Mouse (Mus musculus) kidney, postnatal 36 days (tissue): ENCODE results near the gene Tmem53.

Experiments used
- DNase-seq, 2 experiments: peaks; one replicate each; pipeline ENCODE4 v3.0.0; 2021 to 2022; ENCODE audit warnings: mixed read lengths in 2 of 2

Gene Tmem53

DNA sequence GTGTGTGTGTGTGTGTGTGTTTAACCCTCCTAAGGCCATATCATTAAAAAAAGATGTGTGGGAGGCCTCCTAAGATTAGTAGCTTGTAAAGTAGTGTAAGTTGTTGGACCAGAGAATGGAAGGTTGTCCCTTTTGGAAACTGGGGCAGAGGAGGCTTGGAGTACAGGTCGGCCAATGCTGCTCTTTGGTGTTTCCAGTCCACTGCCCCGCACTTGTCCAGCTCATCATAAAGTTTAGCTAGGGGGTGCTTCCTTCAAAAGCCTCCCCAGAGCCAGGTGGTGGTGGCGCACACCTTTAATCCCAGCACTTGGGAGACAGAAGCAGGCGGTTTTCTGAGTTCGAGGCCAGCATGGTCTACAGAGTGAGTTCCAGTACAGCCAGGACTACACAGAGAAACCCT is 1.0 kb downstream of the Tmem53 start:
- peak; percentile 58 to 76 for DNase-seq

DNA sequence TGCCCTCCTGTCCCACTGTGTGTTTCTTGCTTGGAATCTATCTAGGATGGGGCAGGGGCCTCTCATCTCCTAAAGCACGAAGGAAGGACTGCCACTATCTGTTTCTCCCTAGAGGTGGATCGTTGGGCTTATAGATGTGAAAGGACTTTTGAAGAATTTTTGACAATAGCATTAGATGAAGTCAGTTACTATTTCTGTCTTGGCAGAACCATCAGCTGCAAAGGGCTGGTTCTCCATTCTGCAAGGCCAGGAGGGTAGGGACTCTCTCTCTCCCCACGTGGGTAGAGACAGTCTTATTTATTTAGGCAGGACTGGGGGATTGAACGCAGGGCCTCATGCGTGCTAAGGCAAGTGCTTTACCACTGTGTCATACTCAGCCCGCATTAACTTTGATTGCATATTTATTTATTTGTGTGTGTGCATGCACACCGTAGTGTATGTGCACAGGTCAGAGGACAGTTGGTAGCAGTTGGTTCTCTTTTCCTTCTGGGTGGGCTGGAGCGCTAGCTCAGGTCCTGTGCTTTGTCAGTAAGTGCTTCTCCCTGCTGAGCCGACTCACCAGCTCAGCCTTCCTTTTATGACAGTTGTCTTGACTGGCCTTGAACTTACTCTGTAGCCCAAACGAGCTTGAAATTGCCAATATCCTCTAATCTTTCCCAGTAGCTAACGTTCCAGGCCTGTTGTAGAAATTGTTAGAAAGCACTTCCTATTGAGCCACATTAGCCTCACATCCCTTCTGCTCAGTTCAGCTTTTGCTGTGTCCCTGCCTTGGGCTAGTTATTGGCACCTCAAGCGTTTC is 1.7 kb downstream of the Tmem53 start:
- no peak for DNase-seq

DNA sequence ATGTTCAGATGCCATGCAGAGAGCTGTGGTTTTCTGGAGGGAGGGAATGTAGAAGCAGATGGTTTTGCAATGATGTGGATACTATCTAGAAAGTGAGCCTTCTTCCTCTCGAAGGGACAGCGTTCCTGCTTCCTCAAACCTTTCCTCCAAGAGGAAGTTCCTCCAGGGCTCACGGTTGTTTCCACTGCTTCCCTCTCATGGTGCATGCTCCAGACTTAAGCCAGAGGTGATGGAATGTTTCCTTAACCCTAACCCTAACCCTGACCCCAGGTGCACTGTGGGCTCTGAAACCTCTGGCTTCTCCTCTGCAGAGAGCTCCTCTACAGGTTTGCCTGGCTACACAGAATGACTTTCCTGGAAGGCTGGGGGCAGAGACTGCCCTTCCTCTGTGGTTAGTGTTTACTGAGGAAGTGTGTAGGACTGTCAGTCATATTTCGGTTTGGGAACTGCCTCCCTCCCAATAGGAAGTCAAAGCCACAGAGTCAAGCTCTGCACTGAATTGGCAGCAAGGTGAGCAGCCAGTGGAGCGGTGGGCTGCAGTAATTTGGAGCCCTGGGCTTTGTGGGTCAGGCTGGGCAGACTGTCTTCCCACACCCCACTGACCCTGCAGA is 2.4 kb downstream of the Tmem53 start:
- DNase-seq, result peak in 1 of 2 experiments; percentile 30

DNA sequence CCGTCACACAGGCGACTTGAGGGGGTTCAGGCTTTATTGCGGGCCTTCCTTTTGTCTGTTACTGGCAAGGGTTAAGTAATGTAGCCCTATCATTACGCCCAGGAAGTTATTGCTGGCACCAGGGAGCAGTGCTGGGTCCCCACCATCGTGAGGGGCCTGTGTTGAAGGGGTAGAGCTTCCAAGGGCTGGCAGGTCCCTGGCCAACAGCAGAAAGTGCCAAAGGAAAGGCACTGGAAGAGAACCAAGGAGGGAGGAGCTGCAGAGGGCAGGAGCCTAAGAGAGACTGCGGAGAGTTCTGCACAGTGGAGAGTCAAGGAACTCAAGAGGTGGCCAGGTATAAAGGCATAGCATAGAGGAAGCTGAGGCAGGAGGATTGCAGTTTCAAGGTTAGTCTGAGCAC is 2.9 kb downstream of the Tmem53 start:
- peak; percentile 56 to 71 for DNase-seq

DNA sequence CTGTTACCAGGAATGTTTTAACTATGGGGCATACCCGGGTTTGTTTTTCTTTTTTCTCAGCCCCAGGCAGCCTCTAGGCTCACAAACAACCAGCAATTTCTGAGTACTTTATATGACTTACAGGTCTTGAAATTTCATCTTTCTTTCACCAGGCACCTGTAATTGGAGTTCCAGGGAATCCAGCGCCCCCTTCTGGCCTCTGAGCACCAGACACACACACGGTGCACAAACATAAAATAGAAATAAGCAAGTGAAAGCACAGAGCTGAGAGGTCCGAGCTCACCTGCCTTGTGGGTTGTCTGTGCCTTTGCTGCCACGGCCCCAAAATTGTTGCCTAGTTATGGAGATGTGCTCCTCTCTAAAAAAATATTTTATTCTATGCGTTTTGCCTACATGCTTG is 8.2 kb downstream of the Tmem53 start:
- DNase-seq, result peak in 1 of 2 experiments; percentile 45

DNA sequence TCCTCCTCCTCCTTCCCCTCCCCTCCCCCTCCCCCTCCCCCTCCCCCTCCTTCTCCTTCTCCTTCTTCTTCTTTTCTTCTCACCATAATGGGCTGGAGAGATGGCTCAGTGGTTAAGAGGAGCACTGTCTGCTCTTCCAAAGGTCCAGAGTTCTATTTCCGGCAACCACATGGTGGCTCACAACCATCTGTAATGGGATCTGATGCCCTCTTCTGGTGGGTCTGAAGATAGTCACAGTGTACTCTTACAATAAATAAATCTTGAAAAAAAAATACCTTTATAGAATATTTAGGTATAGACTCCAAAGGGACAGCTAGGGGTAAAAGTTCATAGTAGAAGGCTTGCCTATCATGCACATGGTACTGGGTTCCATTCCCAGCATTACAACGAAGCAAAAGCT is 9.5 kb downstream of the Tmem53 start:
- DNase-seq, result no peak

DNA sequence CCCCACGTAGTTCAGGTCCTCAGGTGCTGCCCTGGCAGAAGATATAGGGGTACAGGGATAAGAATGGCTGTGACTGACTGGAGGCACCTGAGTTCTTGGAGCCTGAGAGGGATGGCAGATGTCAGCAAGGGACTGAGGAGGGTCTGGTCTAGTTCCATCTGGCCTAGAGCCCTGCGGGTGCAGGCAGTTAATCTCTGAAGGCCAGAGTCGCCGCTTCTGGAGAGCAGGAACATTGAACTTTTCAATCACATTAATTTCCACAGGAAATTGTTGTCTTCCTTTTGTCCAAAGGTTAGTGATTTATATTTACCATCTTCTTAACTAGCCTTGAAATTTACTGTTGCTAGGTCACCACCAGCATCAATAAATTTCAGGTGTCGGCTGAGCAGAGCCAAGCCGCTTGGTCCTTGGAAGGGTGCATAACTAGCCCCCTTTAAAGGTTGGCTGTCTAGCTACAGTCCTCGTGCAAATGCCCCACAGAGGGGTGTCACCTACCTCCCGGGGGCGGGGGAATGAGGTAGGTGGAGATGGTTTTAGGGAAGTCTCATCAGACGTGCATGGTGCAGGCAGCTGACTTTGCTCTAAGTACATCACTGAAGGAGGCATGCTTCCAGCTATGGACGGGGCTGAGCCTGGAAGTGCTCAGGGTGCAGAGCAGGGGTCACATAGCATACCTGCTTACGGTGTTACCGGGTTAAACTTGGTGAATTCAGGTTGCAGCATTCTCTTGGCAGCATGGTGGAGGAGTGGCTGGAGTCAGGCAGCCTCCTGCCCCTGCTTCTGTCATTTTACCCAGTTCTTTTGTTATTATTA is 10.6 kb downstream of the Tmem53 start:
- peak in 1 of 2 experiments; percentile 49 for DNase-seq

DNA sequence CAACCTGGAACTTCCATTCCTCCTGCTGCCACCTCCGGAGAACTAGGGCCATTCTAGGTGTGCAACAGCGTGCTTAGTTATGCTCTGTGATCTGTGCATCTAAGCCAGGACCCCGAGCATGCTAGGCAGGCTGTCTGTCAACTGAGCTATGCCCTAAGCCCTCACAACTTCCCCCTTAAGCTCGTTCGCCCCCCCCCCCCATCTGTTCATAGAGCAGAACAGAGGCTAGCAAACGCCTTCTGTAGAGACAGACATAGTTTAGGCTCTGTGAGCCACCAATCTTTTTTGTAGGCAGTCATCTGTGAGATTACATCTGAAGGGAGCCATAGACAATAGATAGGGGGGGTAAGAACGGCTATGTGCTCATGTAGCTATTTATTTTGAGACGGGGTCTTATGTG is 11.2 kb downstream of the Tmem53 start:
- DNase-seq, result no peak

DNA sequence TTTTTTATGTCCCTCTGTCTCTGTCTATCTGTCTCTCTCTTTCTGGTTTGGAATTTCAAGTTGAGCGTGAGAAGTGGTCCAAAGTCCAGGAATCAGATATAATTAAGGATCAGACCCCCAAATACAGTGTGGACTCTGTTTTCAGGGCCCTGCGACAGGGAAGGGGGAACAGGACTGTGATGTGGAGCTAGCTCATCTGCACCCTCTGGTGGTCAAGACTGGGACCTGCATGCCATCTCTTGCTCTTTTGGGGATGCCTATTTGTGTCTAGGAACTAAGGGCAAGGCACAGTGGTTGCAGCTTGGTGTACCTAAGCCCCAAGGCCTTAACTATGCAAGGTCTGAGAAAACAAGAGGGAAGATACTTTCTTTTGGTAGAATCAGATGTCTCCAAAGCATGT is 15.5 kb downstream of the Tmem53 start:
- peak; percentile 74 to 87 for DNase-seq

DNA sequence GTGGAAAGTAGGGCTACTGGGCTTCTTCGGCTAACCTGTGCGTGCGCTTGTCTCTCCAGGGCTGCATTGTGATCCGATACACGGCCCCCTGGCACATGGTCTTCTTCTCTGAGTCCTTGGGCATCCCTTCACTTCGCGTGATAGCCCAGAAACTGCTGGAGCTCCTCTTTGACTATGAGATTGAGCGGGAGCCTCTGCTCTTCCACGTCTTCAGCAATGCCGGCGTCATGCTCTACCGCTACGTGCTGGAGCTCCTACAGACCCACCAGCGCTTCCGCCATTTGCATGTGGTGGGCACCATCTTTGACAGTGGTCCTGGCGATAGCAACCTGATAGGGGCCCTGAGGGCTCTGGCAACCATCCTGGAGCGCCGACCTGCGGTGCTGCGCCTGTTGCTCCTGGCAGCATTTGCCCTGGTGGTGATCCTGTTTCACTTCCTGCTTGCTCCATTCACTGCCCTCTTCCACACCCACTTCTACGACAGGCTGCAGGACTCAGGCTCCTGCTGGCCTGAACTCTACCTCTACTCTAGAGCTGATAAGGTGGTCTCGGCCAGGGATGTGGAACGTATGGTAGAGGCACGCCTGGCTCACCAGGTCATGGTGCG is 16.2 kb downstream of the Tmem53 start:
- no peak for DNase-seq

DNA sequence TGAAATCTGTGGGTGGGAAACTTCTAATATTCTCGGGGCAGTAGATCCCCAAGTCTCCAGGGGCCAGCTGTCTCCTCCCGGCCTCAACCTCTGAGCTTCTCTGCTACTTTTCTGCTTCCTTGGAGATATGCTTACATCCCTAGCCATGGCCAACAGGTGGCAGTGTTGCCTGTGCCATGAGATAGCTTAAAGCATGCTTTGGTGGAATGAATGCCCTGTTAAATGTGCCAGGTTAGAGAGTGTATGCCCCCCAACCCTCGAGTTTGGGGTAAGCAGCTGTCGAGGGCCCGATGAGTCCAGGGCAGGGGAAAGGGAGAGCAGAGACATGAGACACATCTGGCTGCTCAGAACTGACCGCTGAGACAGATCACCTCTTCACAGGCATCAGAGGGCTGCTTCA is 18.5 kb downstream of the Tmem53 start:
- DNase-seq, result peak; percentile 70 to 88

DNA sequence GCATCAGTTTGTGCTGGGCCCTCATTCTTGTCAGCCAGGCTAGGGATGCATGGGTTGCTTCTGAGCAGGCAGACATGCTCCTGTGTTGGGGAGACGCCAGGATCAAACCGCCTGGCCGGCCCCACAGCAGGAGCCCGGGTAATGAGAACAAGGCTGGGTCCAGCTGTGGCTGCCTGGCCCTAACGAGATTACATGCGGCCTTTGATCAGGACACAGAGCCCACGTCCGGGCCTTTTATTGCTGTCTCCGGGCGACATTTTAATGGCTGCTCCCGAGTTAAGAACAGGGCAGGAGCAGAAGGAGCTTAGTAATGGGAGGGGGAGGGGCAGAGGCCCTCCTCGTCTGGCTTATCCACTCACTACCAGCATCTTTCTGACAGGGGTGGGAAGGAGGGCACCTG is 20.7 kb downstream of the Tmem53 start:
- DNase-seq, result no peak

DNA sequence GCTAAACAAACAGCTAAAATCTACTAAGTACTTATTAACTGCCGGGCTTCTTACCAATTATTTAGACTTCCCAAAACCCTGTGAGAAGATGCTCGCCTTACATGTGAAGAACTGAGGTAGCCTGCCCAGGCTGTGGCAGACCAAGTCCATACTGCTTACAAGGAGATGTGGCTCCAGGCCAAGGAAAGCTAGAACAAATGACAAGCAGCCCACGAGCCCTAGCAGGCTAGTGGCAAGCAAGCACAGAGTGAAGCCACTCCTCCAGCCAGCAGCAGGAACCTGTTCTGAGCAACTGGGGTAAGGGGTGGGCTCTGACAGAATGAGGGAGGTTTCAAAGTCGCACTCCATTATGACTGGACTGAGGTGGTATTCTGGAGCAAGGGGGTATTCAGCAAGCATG is 23.0 kb downstream of the Tmem53 start:
- no peak for DNase-seq

DNA sequence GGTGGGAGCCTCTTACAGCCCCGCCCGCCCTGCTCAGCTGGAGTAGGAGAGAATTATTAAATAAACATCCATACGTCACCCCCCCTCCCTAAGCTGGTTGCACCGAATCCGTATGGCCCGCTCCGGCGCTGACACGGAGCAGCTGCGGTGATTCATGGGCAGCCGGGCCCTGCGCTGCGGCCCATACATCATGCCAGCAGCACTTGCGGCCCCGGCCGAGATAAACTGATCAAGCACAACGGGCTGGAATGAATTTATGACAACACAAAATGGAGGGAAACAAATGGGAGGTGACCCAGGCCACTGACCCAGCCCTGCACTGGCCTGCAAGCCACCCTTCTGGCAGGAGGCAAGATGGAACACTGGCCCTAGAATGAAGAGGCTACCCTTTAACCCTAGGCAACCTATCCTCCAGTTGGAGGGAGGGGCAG is 24.5 kb downstream of the Tmem53 start:
- DNase-seq, result peak in 1 of 2 experiments; percentile 35

DNA sequence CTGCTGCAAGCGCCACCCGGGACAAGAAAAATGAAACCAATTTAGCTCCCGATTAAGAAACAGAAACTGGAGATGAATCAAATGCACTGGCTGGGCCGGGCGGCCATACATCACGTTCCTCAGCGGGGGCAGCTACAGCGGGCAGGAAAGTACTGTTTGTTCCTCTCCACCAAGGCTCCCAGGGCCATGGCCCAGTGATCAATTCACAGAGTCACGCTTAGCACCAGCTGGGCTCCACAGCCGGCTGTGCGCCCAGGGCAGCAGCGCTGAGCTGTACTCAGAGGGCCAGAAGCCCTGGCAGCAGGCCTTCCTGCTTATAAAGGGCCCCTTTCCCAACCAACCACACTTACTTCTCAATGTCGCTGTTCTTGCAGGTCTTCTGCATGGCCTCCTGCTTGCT is 25.3 kb downstream of the Tmem53 start:
- no peak for DNase-seq

DNA sequence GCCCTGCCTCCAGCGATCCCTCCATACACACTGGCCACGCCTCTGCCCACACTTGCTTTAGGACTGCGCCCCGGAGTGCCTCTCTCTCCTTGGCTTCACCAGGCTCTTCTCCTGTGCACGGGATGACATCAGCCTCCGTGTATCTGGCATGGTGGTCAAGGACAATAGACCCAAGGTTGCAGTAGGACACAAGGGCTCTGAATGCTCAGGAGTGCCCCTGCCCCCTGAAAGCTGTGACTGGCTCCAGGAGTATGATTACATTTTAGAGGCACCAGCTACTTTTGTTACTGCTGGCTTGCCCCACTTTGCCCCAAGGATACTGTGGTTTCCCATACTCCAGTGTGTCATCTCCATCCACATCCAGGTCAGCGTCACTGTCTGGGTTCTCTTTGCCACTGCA is 25.9 kb downstream of the Tmem53 start:
- no peak for DNase-seq

DNA sequence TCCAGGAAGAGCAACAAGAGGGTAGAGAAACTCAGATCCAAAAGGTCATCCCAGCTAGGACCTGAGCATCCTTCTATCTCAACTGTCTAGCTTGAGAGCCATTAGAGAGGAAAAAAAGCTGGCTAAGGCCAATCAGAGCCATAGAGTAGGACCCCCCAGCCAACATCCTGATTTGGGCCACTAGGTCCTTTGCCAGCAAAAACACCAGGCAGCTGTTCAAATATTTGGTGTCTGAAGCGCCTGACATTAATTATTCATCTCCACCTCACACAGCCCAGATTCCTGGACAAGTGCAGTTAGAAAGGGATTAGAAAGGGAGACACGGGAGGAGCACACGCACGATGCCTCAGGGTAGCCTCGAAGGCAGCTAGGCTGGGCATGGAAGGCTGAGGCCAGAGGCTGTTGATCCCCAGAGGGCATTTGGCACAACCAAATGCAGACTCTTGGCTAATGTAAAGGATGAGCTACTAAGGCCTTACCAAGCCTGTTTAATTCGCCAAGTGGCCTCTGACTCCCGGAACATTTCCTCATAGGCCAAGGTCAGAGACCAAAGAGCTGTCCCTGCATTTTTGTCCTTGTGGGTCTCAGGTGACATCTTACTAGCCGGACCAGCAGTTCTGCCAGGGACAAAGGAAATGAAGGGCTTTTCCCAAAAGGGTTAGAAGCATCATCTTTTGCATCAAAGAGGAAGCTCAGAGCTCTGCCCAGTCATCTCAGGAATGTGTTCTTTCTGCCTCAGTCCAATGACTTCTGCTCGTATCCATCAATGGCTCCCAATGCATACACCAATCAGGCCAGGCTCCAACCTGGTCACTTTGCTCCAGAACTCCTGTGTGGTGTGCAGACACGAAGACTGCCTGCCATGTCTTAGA is 26.9 kb downstream of the Tmem53 start:
- no peak for DNase-seq

DNA sequence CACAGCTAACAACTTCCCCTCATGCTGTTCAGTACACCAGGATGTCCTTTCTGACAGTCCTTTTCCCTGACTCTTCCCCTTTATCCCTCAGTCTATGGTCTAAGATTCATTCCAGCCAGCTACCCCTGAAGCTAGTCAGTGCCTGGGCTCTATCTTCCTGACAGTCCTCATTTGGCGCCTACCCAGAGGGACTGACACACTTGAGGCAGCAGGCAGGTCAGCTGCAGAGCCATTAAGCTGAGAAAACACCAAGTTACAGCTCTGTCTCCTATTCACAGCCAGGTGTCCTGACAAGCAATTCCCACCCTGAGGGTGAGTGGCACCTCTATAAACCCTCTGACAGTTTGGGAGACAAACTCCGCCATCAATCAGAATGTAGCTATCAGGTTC is 27.5 kb downstream of the Tmem53 start:
- DNase-seq, result no peak

DNA sequence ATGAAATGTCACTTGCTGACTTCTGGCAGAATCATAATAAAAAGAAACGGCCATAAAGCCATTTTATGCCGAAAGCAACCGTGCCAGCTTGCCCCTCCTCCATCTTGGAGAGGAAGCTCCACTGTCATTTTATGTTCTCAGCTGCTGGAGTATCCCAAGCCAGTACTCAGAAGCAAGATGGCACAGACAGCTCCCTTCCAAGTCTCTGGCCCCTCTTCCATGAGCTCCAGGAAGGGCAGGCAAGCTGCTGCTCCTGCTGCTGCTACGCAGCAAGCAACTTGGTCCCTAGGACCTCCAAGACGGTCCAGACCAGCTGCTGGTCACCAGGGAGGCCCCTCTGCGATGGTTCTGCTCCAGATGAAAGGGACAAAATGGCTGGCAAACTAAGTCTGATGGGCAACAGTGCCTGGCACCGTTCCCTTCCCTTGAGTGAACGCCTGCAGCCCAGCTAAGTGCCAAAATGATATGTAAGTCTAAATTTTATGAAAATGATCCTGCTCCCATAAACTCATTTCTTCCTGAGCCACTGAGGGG is 28.7 kb downstream of the Tmem53 start:
- DNase-seq, result no peak

DNA sequence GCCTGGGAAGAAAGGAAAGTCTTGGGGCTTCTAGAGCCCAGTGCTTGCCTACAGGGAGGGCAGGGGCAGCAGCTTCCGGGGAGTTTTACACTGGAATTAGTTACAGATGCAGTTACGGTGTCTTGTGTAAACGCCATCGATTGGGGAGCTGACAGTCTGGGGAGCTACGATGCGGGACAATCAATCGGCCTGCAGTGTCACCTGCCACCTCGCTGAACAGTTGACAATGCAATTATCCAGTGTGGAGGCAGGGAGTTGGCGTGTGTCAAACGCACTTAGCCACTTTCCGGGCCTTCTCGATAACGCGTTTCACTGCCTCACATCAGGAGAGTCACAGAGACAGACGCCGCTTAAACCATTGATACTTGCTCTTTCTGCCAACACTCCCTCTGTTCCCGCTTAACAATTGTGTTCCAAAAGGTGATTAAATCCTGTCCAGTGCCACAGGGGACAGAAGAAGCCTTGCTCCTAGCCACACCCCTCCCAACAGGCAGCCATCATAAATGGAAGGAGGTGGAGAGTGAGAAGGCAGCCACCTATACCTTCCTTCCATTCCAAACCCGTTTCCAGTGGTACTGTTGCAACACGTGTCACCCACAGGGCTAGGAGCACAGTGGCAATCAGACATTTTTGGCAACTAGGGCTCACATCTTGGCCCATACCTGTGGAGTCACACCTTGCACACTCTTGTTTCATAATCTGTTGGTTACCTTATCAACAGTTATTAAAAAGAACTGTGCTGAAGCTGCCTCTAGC is 29.5 kb downstream of the Tmem53 start:
- DNase-seq, result no peak
